Mouse (Mus musculus) mouse trophoblast stem cell (cell line): ENCODE results near the gene Lhx3.

ENCODE experiments used
- in situ Hi-C, 2 experiments: fragments of 300-500 bp; cut with MseI, MboI; formaldehyde crosslinking; loops; 2 replicates in 1 of 2; 3 replicates in 1 of 2; pipeline ENCODE4 v1.15.1; 2025

Gene Lhx3

DNA sequence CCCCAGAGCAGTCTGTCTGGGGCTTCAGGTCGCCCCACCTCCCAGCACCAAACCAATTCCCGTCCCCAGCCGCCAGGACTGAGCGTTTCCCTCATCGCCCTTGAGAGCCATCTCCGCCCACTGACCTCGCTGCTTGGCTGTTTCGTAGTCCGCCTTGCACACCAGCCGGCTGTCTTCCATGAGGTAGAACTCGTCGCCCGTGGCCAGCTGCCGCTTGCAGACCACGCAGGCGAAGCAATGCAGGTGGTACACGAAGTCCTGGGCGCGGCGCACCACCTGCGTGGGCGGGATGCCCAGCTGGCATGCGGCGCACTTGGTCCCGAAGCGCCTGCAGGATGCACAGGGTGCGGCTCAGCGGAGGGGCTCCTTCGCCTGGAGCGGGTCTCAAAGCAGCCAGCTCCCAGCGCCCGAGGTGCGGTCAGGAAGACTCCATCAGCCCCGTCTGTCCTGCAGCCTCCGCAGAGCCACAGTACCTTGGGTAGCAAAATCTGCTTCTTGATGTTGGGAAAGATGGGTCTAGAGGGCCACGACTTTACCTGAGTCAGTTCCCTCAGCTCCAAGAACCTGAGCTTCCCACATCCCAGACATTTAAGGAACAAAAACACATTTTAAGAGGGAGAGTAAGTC lies 5.1 kb downstream of the Lhx3 start:
- in situ Hi-C loops: no loop called here

DNA sequence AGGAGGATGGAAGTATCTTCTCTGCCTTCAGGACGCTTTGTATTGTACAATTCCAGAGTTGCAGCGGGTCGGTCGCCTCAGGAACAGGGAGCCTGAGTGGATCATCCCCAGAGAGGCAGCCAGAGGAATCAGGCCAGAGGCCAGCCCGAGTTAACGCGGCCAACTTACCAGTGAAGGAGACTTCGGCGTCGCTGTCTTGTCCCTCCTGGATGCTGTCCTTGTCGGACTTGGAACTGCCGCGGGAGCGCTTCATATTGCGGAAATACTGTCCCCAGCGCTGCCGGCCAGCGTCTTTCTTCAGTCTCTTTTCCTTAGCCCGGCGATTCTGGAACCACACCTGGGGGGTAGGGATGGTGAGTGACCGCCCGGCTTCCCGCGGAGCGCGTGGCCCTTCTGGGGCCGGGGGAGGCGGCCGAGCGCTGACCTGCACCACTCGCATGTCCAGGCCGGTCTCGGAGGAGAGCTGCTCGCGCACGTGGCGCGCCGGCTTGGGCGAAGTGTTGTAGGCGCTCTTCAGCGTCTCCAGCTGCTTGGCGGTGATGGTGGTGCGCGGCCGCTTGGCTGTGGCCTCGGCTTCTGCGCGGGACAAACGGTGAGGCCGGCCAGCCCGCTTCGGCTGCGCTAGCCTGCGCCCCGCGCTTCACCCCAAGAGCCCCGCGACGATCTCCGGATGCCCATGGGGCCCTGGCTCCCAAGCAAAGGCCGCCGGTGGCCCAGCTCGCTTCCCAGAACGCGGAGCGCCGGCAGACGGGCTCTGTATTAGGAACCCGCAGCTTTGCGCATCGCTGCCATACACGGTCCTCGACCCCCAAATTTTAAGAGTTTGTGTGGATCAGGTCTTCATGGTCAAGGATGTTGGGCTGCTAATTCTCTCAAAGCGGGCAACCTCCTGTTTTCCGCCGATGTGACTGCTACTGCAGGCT lies 5.9 kb downstream of the Lhx3 start:
- in situ Hi-C loops: no loop called here

DNA sequence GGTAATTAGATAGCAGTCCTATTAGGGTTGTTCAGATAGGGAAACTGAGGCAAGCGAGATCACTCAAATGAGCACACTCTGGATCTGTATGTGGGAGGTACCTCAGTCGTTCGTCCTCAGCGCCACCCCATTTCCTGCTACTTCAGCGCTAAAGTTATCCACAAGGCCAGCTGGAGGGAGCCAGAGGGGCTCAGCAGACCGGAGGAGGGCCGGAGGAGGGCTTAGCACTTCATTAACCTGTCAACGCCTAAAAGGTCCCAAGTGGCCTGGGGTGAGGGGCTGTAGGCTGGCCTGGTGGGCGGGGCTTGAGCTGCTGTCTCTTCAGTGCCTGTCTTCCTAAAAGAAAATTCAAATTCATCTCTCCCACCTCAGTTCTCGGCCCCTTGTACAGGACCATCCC lies 9.6 kb downstream of the Lhx3 start:
- in situ Hi-C loops: no loop called here

DNA sequence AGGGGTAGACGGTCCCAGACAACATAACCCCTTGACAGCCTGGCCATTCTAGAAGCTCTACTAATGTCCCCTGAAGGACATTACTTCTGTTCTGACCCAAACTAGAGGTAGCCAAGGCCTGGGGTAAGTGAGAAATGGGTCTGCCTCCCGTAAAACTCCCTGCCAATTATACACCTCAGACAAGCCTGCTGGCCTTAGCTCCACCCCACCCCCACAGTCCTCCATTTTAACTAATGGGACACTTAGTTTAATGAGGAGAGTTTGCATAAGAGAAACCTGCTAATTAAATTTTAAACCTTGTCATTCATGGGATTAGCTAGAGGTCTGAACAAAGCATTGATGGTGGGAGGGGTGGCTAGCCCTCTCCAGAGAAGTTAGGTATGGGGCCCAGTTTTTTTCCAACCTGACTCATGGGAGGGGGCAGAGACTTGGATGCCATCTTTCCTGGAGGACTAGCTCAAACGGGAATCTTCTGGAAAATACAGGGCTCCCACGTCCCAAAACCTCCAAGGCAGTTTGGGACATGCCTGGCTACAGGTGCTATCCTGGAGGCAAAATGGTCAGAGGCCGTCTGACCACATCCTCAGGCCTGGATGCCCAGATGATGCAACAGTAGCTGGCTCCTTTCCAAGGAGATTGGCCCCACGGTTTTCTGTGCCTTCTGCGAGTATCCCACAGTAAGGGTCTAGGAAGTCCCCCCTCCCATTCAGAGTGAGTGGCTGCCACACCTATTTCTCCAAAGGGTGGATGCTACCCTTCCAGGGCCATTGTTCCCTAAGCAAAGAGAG lies 13.3 kb downstream of the Lhx3 start:
- in situ Hi-C loops: no loop called here

DNA sequence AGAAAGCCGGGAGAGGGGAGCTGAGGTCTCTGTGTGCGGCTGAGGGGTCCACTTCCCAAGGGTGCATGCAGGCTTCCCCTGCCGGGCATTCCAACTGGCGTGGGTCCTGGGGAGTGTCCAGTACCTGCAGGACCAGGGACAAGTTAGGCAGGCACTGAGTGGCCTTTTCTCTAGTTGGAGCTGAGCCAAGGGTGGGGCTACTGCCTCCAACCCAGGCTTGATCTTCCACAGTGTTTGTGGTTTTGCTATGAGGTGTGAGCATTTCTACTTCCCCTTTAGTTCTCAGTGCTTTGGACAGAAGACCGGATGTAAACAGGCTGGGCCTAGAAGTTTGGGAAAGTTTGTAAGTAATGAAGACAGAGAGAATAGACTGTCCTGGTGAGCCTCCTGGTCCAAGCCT lies 19.6 kb downstream of the Lhx3 start:
- in situ Hi-C loops: no loop called here

DNA sequence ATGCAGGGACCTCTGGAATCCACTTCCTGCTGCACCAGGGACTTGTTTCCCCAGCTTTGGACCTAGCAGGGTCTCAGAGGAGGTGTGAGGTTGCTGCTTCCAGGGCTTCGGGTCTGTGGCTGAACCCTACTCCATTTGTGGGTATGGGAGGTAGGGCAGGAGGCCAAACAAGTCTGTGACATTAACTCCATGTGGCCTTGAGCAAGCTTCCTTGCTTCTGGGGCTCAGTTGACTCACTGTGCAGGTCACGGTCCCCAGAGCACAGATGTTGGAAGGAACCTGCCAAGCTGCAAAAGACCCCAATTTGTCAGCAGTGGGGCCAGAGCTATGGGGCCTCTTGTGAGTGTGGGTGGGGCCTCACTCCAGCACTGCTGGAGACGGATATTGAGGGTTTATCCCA lies 23.7 kb downstream of the Lhx3 start:
- in situ Hi-C loops: no loop called here

DNA sequence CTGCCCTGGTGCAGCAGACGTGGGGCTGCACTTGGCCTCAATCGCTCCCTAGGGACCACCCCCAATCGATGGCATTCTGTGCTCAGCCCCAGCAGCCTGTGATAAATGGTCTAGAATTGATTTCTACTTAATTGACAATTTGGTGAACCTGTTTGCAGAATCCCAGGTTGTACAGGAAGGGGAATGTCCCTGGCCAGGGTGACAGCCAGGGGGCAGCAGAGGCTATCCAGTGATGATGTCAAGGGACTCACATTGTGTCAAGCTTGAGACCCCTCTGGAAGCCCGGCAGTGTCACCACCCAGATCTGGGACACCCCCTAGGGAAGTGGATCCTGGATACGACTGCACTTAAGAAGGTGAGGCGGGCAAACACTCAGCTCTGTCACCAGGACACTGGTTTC lies 25.4 kb downstream of the Lhx3 start:
- in situ Hi-C loops: no loop called here

DNA sequence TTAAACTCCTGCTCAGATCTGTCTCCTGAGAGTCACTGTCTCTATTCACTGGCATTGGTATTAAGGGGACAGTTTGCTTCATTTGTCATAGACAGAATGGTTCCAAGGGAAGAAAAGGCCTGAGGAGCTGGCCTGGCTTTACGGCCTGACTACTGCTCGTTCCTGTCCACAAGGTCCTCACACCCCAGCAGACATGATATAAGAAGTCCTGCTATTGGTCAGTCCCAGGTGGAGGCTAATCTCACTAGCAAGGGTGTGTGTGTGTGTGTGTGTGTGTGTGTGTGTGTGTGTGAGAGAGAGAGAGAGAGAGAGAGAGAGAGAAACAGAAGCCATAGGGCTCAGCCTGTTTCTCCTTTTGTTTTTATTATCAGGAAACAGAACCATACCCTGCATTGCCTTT lies 30.9 kb downstream of the Lhx3 start:
- in situ Hi-C loops: no loop called here

DNA sequence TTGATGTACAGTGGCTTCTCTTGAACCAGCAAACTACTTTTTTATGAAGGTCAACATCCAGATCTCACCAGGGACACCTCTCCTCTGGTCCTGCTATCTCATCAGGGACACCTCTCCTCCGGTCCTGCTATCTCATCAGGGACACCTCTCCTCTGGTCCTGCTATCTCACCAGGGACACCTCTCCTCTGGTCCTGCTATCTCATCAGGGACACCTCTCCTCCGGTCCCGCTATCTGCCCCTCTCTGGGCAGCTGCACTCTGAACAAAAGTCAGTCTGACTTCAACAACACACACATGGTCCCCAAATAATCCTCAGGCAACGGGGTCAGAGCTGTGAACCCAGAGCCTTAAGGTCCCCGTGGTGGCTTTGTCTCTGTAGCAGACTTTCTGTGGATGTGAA lies 31.4 kb downstream of the Lhx3 start:
- in situ Hi-C loops: no loop called here

DNA sequence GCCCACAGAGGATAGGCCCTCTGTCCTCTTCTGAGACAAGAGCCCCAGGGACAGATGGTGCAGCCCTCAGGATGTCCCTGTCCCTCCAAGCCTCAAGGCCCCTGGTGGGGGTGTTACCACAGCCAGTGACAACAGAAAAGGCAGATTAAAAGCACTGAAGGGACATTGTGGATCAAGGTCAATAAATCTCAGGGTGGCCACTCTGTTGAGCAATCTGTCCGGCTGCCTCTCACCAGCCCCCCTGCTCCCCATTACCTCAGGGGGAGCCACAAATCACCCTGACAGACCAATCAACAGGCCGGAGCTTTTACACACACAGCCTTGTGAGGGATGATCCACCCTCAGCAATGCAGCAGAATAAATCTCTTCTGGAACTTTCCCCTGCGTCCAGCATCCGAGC lies 32.9 kb downstream of the Lhx3 start:
- in situ Hi-C loops: no loop called here

DNA sequence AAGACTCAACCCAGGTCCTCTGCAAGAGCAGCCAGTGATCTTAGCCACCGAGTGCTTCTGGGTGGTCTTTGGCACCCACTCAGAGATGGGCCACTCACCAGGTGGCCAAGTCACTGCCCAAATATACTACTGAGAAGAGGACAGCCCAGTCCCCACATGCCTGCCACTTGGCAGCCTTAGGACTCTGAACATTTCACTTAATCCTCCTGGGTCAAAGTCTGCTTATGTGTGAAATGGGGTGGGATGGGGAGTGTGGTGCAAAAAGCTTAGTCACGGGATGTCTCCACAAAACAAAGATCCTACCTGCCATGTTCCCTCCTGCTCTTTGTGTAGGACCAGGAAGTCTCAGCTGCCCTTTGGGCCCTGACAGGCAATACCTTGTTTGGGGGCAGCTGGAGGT lies 35.9 kb downstream of the Lhx3 start:
- in situ Hi-C loops: loop anchor here in 1 of 2 experiments (25.0 kb wide), 1 partner anchor 90 kb away; no protein-coding TSS in a partner anchor

DNA sequence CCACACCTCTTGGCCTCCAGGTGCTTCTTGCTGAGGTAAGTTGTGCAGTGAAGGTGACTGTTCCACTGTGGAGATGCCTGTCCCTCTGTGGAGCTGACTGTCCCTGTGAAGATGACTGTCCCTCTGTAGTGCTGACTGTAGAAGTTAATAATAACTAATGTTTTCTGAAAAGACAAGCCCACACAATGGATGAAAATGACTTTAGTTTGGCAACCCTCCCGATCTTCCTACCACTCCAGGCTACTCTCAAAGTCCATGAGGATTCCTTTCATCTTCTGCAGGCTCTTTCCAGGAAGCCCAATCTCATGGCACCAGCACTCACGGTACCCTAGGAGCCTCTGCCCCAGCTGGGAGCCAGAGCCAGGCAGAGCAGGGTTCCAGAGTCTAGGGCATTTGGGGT lies 37.7 kb downstream of the Lhx3 start:
- in situ Hi-C loops: loop anchor here in 1 of 2 experiments (25.0 kb wide), 1 partner anchor 92 kb away; no protein-coding TSS in a partner anchor

DNA sequence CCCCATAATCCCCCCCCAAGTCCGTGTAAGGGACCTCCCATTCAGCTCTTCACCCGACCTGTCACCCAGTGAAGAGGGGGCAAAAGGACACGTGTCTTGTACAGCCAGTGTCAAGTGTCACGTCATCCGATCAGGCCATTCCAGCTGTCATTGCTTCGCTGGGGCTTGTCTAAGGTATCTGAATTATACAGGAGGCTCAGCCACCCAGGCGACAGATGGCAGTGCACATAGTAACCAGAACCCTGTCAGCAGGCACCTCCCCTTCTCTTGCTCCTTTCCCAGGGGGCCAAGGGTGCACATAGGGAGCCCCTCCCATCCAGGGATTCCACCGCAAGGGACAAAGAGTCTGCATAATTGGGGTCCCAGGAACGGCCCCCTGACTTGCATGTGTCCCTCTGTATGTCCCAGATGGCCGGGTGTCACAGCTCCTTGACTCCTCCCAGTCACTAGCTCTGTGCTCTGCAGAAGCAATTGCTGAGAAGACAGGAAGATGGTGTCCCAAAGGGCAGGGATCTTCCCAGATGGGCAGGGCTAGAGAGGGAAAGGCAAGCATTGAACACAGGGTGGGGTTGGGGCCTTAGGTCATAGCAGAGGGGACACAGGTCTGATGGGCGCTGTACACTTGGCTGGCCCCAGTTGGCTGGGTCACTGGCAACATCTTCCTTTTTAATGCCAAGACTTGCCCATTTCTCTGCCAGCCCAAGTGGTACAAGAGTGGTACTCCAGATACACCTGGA lies 39.1 kb downstream of the Lhx3 start:
- in situ Hi-C loops: loop anchor here in 1 of 2 experiments (25.0 kb wide), 1 partner anchor 93 kb away; no protein-coding TSS in a partner anchor

DNA sequence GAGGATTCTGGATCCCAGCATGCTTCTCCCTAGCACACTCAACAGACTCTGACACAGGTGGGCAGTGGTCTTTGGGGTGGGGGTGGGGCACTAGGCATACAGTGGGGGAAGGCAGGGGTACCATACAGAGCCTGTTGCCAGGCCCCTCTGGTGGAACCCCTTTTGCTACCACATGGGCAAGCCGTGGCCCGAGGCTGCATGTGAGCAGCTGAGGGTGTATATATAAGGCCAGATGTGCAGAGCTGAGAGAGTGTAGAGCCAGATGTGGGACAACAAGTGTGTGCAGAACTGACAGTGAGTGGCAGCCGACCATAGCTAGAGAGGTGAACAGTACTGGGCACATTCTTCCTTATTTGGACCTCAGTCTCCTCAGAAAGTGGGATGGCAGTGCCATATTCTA lies 41.2 kb downstream of the Lhx3 start:
- in situ Hi-C loops: loop anchor here in 1 of 2 experiments (25.0 kb wide), 1 partner anchor 95 kb away; no protein-coding TSS in a partner anchor

DNA sequence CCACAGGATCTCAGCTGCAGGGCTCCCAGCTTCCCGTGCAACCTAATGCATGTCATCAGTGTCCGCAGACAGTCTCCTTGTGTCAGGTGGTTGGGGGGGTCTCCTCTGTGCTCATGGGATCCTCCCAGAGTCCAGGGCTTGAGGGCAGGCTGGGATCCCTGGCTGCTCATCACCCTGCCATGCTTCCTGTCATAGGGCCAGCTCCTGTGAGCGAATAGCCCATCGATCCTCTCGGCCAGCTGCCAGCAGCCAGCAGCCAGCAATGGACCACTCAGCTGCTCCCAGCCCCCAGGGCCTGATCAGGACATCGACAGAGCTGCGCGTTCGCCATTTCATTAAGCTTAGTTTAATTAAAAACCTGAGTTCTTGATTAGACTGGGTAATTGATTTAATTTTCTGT lies 50.0 kb downstream of the Lhx3 start:
- in situ Hi-C loops: loop anchor here (5.0 to 25.0 kb wide), 2 partner anchors 104 to 119 kb away; no protein-coding TSS in a partner anchor

DNA sequence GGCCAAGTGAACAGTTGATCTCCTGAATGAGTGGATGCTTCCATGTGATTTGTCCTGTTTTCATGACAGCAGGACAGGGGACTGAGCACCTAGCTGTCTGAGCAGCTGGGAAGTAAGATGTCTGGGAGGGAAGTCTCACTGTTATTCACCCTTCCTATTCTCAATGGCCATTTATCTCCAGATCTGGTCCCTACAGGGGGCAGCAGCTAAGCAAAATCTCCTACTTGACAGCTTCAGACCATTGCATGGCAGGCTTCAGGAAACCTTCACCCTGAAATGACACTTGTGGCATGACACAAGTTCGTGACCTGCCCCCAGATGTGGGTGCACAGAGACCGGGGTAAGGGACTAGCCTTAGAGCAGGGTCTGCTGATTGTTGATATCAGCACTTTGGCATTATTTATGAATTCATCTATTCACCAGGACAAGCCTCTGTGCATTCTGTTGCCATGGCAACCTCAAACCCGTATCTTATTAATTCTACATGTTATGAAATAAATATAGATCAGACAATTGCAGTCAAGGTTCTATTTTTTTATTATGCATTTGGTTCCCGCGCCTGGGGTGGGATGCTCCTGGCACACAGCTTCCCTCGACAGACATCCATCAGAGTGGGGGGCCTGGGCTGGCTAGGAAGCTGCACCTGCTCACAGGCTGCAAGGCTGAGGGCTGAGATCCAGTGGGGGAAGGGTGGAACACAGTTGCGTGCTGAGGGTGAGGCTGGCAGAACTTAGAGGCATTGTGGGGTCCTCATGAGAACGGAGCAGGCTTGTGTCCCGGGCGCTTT lies 51.7 kb downstream of the Lhx3 start:
- in situ Hi-C loops: loop anchor here (5.0 to 25.0 kb wide), 2 partner anchors 106 to 121 kb away; no protein-coding TSS in a partner anchor

DNA sequence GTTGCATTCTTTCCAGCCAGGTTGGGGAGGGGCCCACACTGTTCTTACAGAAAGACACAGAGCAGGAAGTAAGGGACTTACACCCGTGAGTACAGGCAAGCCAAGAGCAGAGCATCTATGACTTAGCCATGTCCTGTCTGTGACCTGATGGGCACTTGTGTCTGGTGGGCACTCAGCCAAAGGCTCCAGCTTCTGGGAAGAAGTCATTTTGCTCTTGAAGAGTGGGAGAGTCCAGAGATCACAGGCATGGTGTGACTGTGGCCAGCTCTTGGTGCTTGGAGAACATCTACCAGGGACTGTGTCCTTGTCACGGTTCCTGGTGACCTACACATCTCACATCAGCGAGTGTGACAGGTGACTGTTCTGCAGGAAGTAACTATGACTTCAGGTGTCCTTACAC lies 52.4 kb downstream of the Lhx3 start:
- in situ Hi-C loops: loop anchor here (5.0 to 25.0 kb wide), 2 partner anchors 107 to 122 kb away; no protein-coding TSS in a partner anchor

DNA sequence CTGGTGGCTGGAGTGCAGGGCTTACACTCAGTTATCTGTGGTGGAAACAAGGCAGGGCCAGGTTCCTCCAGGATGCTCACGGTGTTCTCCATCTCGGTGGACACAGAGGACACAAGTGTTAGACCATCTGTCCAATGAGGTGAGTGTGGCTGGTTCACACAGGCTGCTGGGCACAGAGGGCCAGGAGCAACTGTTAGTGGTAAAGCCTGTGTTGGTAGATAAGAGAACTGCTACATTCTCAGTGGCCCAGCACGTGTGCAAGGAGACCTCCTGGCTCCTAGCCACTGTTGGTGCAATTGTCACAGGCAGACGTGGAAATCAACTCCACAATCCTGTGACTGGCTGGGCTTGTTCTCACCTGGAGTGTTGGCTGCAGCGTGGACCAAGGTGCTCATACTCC lies 53.5 kb downstream of the Lhx3 start:
- in situ Hi-C loops: loop anchor here in 1 of 2 experiments (25.0 kb wide), 1 partner anchor 108 kb away; no protein-coding TSS in a partner anchor

DNA sequence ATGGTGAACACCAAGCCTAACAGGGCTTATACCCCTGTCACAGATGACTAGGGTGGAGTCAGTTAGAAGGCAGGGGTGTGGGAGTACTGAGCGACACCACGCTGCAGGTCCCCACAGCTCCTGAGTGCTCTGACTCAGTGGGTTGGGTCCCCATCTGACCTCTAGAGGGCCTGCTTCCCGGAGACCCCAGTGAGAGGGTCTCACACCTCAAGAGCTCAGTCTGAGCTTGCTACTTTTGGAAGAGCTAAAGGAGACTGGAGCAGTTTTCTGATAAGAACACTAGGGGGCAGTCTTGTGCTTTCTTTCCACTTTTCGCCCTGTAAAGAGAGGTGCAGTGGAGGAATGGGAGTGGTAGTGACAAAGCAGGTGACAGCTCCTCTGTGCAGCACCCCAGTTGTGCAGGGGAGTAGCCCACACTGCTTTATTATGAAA lies 54.2 kb downstream of the Lhx3 start:
- in situ Hi-C loops: loop anchor here in 1 of 2 experiments (25.0 kb wide), 1 partner anchor 108 kb away; no protein-coding TSS in a partner anchor

DNA sequence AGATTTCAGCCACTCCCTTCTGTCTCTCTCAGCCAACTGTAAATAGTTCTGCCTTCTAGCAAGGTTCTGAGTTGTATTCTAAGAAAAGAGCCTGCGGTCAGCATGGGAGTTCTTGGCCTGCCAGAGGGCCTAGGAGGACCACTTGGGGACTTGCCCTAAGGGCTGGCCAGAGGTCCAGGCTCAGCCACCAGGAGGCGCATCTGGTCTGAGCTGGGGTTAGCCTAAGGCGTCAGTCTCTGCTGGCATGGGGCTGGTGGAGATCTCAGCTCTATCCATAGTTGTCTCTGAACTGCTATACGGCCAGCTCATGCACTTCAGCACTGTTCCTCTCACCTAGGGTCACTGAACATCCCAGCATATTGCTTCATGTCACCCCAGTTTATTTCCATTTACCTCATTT lies 54.8 kb downstream of the Lhx3 start:
- in situ Hi-C loops: loop anchor here in 1 of 2 experiments (25.0 kb wide), 1 partner anchor 109 kb away; no protein-coding TSS in a partner anchor
